Mouse (Mus musculus): ENCODE data around the gene Snd1. TPM values are rescaled to one million over a fixed set of nuclear protein-coding genes. Genes with fewer than 3 reads are reported as not detected.

The Snd1 gene
- total RNA-seq, 1 experiment, result 343 TPM

- Histone ChIP-seq H3K36me3 (ENCODE audit: control insufficient read depth, insufficient read depth, low read length, poor library complexity, severe bottlenecking) (peaks cover 2% of the 10 kb centered on the region; the same call in 1 of the 2 replicates), H3K4me1 (ENCODE audit: control insufficient read depth in 2 of 2, insufficient read depth in 2 of 2, low read length in 2 of 2, poor library complexity in 1 of 2) (no peaks in the 10 kb centered on the region), H3K4me3 (ENCODE audit: insufficient read depth in 1 of 2, low read depth in 1 of 2, low read length in 2 of 2, poor library complexity in 1 of 2, severe bottlenecking in 1 of 2) (no peak overlapping the region), H3K9ac (ENCODE audit: insufficient read depth, low read depth, low read length, poor library complexity, severe bottlenecking) (no peak overlapping the region), H3K27ac (ENCODE audit: insufficient read depth, low read depth, low read length, poor library complexity, severe bottlenecking) (no peak overlapping the region), H3K9me3 (ENCODE audit: control insufficient read depth, insufficient read depth, low read depth, low read length) (no peaks in the 10 kb centered on the region)
- TF ChIP-seq MAFK (IDR thresholded peaks at IDR 0.05; ENCODE audit: insufficient read depth, low read depth, low read length) (peak; percentile 66; the same call in 1 of the 2 replicates), CHD2 (IDR thresholded peaks at IDR 0.05; ENCODE audit: low read depth, low read length) (no peak)
- in situ Hi-C loops (cut with MboI; ENCODE audit: low sequenced_read_pairs in 2 of 2, unreplicated experiment in 2 of 2), result no loop called here
- DNase-seq (ENCODE audit: low read depth, low spot score), result no peak
These were observed 44.0 kb upstream of the Snd1 start for GRCm38 (mm10) chr6:28430795-28431537.

GRCm38 (mm10) chr6:28431538-28431855 lies 43.4 kb upstream of the Snd1 start:
- in situ Hi-C loops (cut with MboI; ENCODE audit: low sequenced_read_pairs in 2 of 2, unreplicated experiment in 2 of 2), result no loop called here
- no peak overlapping the region for H3K9ac ChIP-seq (ENCODE audit: insufficient read depth, low read depth, low read length, poor library complexity, severe bottlenecking)
- no peak overlapping the region for H3K27ac ChIP-seq (ENCODE audit: insufficient read depth, low read depth, low read length, poor library complexity, severe bottlenecking)
- H3K4me1 ChIP-seq (ENCODE audit: control insufficient read depth in 2 of 2, insufficient read depth in 2 of 2, low read length in 2 of 2, poor library complexity in 1 of 2), result no peaks in the 10 kb centered on the region
- no peak for DNase-seq (ENCODE audit: low read depth, low spot score)
- no peaks in the 10 kb centered on the region for H3K9me3 ChIP-seq (ENCODE audit: control insufficient read depth, insufficient read depth, low read depth, low read length)
- TF ChIP-seq ZC3H11A (IDR thresholded peaks at IDR 0.05; ENCODE audit: borderline replicate concordance, low read depth, low read length), result no peak
- TF ChIP-seq HCFC1 (IDR thresholded peaks at IDR 0.05; ENCODE audit: borderline replicate concordance, insufficient read depth, low read length), result no peak
- TF ChIP-seq ZNF384 (IDR thresholded peaks at IDR 0.05; ENCODE audit: low read depth, low read length), result no peak
- TF ChIP-seq MAFK (IDR thresholded peaks at IDR 0.05; ENCODE audit: insufficient read depth, low read depth, low read length), result no peak
- no peak overlapping the region for H3K4me3 ChIP-seq (ENCODE audit: insufficient read depth in 1 of 2, low read depth in 1 of 2, low read length in 2 of 2, poor library complexity in 1 of 2, severe bottlenecking in 1 of 2)
- H3K36me3 ChIP-seq (ENCODE audit: control insufficient read depth, insufficient read depth, low read length, poor library complexity, severe bottlenecking), result no peaks in the 10 kb centered on the region

- Histone ChIP-seq H3K4me3 (ENCODE audit: insufficient read depth in 1 of 2, low read depth in 1 of 2, low read length in 2 of 2, poor library complexity in 1 of 2, severe bottlenecking in 1 of 2) (no peak overlapping the region), H3K9me3 (ENCODE audit: control insufficient read depth, insufficient read depth, low read depth, low read length) (no peaks in the 10 kb centered on the region), H3K36me3 (ENCODE audit: control insufficient read depth, insufficient read depth, low read length, poor library complexity, severe bottlenecking) (no peaks in the 10 kb centered on the region), H3K4me1 (ENCODE audit: control insufficient read depth in 2 of 2, insufficient read depth in 2 of 2, low read length in 2 of 2, poor library complexity in 1 of 2) (no peaks in the 10 kb centered on the region), H3K27ac (ENCODE audit: insufficient read depth, low read depth, low read length, poor library complexity, severe bottlenecking) (no peak overlapping the region), H3K9ac (ENCODE audit: insufficient read depth, low read depth, low read length, poor library complexity, severe bottlenecking) (no peak overlapping the region)
- no peak for TF ChIP-seq ZNF384 (IDR thresholded peaks at IDR 0.05; ENCODE audit: low read depth, low read length)
- no peak for TF ChIP-seq CHD2 (IDR thresholded peaks at IDR 0.05; ENCODE audit: low read depth, low read length)
- TF ChIP-seq MAFK (IDR thresholded peaks at IDR 0.05; ENCODE audit: insufficient read depth, low read depth, low read length), result no peak
- no peak for TF ChIP-seq HCFC1 (IDR thresholded peaks at IDR 0.05; ENCODE audit: borderline replicate concordance, insufficient read depth, low read length)
- TF ChIP-seq ZC3H11A (IDR thresholded peaks at IDR 0.05; ENCODE audit: borderline replicate concordance, low read depth, low read length), result no peak
- in situ Hi-C loops (cut with MboI; ENCODE audit: low sequenced_read_pairs in 2 of 2, unreplicated experiment in 2 of 2), result no loop called here
- DNase-seq (ENCODE audit: low read depth, low spot score), result no peak
These were observed 27.0 kb upstream of the Snd1 start for GRCm38 (mm10) chr6:28447937-28448336.

GRCm38 (mm10) chr6:28449253-28449652 lies 25.7 kb upstream of the Snd1 start, which contains the start of gene Pax4:
Pax4 (minus strand) TSS chr6:28449353.
- DNase-seq (ENCODE audit: low read depth, low spot score), result no peak
- Histone ChIP-seq H3K36me3 (ENCODE audit: control insufficient read depth, insufficient read depth, low read length, poor library complexity, severe bottlenecking) (no peaks in the 10 kb centered on the region), H3K4me3 (ENCODE audit: insufficient read depth in 1 of 2, low read depth in 1 of 2, low read length in 2 of 2, poor library complexity in 1 of 2, severe bottlenecking in 1 of 2) (no peak within 1 kb of the TSS), H3K27ac (ENCODE audit: insufficient read depth, low read depth, low read length, poor library complexity, severe bottlenecking) (no peak within 1 kb of the TSS), H3K9ac (ENCODE audit: insufficient read depth, low read depth, low read length, poor library complexity, severe bottlenecking) (no peak within 1 kb of the TSS), H3K4me1 (ENCODE audit: control insufficient read depth in 2 of 2, insufficient read depth in 2 of 2, low read length in 2 of 2, poor library complexity in 1 of 2) (no peaks in the 10 kb centered on the region), H3K9me3 (ENCODE audit: control insufficient read depth, insufficient read depth, low read depth, low read length) (no peaks in the 10 kb centered on the region)
- in situ Hi-C loops (cut with MboI; ENCODE audit: low sequenced_read_pairs in 2 of 2, unreplicated experiment in 2 of 2), result no loop called here
- TF ChIP-seq HCFC1 (IDR thresholded peaks at IDR 0.05; ENCODE audit: borderline replicate concordance, insufficient read depth, low read length), result no peak
- no peak for TF ChIP-seq ZC3H11A (IDR thresholded peaks at IDR 0.05; ENCODE audit: borderline replicate concordance, low read depth, low read length)
- no peak for TF ChIP-seq CHD2 (IDR thresholded peaks at IDR 0.05; ENCODE audit: low read depth, low read length)
- TF ChIP-seq MAFK (IDR thresholded peaks at IDR 0.05; ENCODE audit: insufficient read depth, low read depth, low read length), result no peak
- no peak for TF ChIP-seq ZNF384 (IDR thresholded peaks at IDR 0.05; ENCODE audit: low read depth, low read length)

GRCm38 (mm10) chr6:28450481-28450880 lies 24.5 kb upstream of the Snd1 start:
- H3K4me1 ChIP-seq (ENCODE audit: control insufficient read depth in 2 of 2, insufficient read depth in 2 of 2, low read length in 2 of 2, poor library complexity in 1 of 2), result no peaks in the 10 kb centered on the region
- no peak overlapping the region for H3K9ac ChIP-seq (ENCODE audit: insufficient read depth, low read depth, low read length, poor library complexity, severe bottlenecking)
- no peaks in the 10 kb centered on the region for H3K36me3 ChIP-seq (ENCODE audit: control insufficient read depth, insufficient read depth, low read length, poor library complexity, severe bottlenecking)
- in situ Hi-C loops (cut with MboI; ENCODE audit: low sequenced_read_pairs in 2 of 2, unreplicated experiment in 2 of 2), result no loop called here
- H3K27ac ChIP-seq (ENCODE audit: insufficient read depth, low read depth, low read length, poor library complexity, severe bottlenecking), result no peak overlapping the region
- no peak for DNase-seq (ENCODE audit: low read depth, low spot score)
- no peaks in the 10 kb centered on the region for H3K9me3 ChIP-seq (ENCODE audit: control insufficient read depth, insufficient read depth, low read depth, low read length)
- TF ChIP-seq MAFK (IDR thresholded peaks at IDR 0.05; ENCODE audit: insufficient read depth, low read depth, low read length) (no peak), ZNF384 (IDR thresholded peaks at IDR 0.05; ENCODE audit: low read depth, low read length) (no peak), ZC3H11A (IDR thresholded peaks at IDR 0.05; ENCODE audit: borderline replicate concordance, low read depth, low read length) (no peak), CHD2 (IDR thresholded peaks at IDR 0.05; ENCODE audit: low read depth, low read length) (no peak), HCFC1 (IDR thresholded peaks at IDR 0.05; ENCODE audit: borderline replicate concordance, insufficient read depth, low read length) (no peak)
- no peak overlapping the region for H3K4me3 ChIP-seq (ENCODE audit: insufficient read depth in 1 of 2, low read depth in 1 of 2, low read length in 2 of 2, poor library complexity in 1 of 2, severe bottlenecking in 1 of 2)
